Mouse (Mus musculus) T-helper 1 cell (primary cell): Measurements from ENCODE around the gene Mybbp1a.

Experiments
- in situ Hi-C: fragments of 300-600 bp; cut with MboI, MseI; formaldehyde crosslinking; loops from one replicate; pipeline ENCODE4 v1.15.1; 2025; ENCODE audit warnings: high pct_unique_total_duplicates

Gene Mybbp1a

GRCm38 (mm10) chr11:72440965-72441664, at the start of gene Mybbp1a:
Gene Mybbp1a, plus strand, starts transcription at chr11:72441355.
- in situ Hi-C loops, result loop anchor here (5.0 kb wide), 1 partner anchor 224 kb away; the partner anchor contains the start of gene Med31

- in situ Hi-C loops, result no loop called here
Measured at GRCm38 (mm10) chr11:72393243-72393642, 47.9 kb upstream of the Mybbp1a start.

GRCm38 (mm10) chr11:72393669-72394068, 47.5 kb upstream of the Mybbp1a start:
- in situ Hi-C loops, result no loop called here

- in situ Hi-C loops, result no loop called here
Measured at GRCm38 (mm10) chr11:72394694-72395093, 46.5 kb upstream of the Mybbp1a start.

- in situ Hi-C loops, result no loop called here
Measured at GRCm38 (mm10) chr11:72395652-72396051, 45.5 kb upstream of the Mybbp1a start.

GRCm38 (mm10) chr11:72396621-72397020, 44.5 kb upstream of the Mybbp1a start:
- in situ Hi-C loops, result no loop called here

- in situ Hi-C loops, result no loop called here
Measured at GRCm38 (mm10) chr11:72397072-72397471, 44.1 kb upstream of the Mybbp1a start.

- in situ Hi-C loops, result no loop called here
Measured at GRCm38 (mm10) chr11:72397811-72398525, 43.2 kb upstream of the Mybbp1a start.

- in situ Hi-C loops, result loop anchor here (10.0 to 25.0 kb wide), 2 partner anchors 1054 to 1311 kb away; partner anchors contain the start of gene Olfr380
Measured at GRCm38 (mm10) chr11:72401068-72401467, 40.1 kb upstream of the Mybbp1a start.

GRCm38 (mm10) chr11:72402017-72402416, 39.1 kb upstream of the Mybbp1a start:
- in situ Hi-C loops, result loop anchor here (10.0 to 25.0 kb wide), 2 partner anchors 1053 to 1310 kb away; partner anchors contain the start of gene Olfr380

- in situ Hi-C loops, result loop anchor here (10.0 to 25.0 kb wide), 2 partner anchors 1052 to 1309 kb away; partner anchors contain the start of gene Olfr380
Measured at GRCm38 (mm10) chr11:72402969-72403368, 38.2 kb upstream of the Mybbp1a start.

- in situ Hi-C loops, result loop anchor here (10.0 to 25.0 kb wide), 2 partner anchors 1049 to 1307 kb away; partner anchors contain the start of gene Olfr380
Measured at GRCm38 (mm10) chr11:72405532-72405931, 35.6 kb upstream of the Mybbp1a start.

- in situ Hi-C loops, result loop anchor here (10.0 to 25.0 kb wide), 2 partner anchors 1049 to 1306 kb away; partner anchors contain the start of gene Olfr380
Measured at GRCm38 (mm10) chr11:72406079-72406675, 35.0 kb upstream of the Mybbp1a start.

GRCm38 (mm10) chr11:72407081-72407480, 34.1 kb upstream of the Mybbp1a start:
- in situ Hi-C loops, result loop anchor here (10.0 to 25.0 kb wide), 2 partner anchors 1048 to 1305 kb away; partner anchors contain the start of gene Olfr380

- in situ Hi-C loops, result loop anchor here (10.0 to 25.0 kb wide), 2 partner anchors 1047 to 1305 kb away; partner anchors contain the start of gene Olfr380
Measured at GRCm38 (mm10) chr11:72407574-72407973, 33.6 kb upstream of the Mybbp1a start.

- in situ Hi-C loops, result loop anchor here (10.0 to 25.0 kb wide), 2 partner anchors 1046 to 1304 kb away; partner anchors contain the start of gene Olfr380
Measured at GRCm38 (mm10) chr11:72408451-72409170, 32.5 kb upstream of the Mybbp1a start.

GRCm38 (mm10) chr11:72409649-72410385, 31.3 kb upstream of the Mybbp1a start:
- in situ Hi-C loops, result loop anchor here (10.0 to 25.0 kb wide), 2 partner anchors 1045 to 1302 kb away; partner anchors contain the start of gene Olfr380

- in situ Hi-C loops, result loop anchor here (25.0 kb wide), 1 partner anchor 1302 kb away; no protein-coding TSS in a partner anchor
Measured at GRCm38 (mm10) chr11:72410521-72411092, 30.5 kb upstream of the Mybbp1a start.

GRCm38 (mm10) chr11:72411093-72411921, 29.8 kb upstream of the Mybbp1a start, which contains the start of gene Smtnl2:
Gene Smtnl2, minus strand, starts transcription at chr11:72411713.
- in situ Hi-C loops, result loop anchor here (25.0 kb wide), 1 partner anchor 1301 kb away; no protein-coding TSS in a partner anchor
